ENCODE assay signal across 16 mouse cellular contexts in genomic region chr14:15011408-15011807, GRCm38 (mm10).
"Had no signal": no experiment of that assay in that cellular context is flagged by ENCODE, and none has a peak within 500 bp of the region (broad histone marks: within the 10 kb centered on the region; RNA-seq: fewer than 3 reads in every experiment).

No protein-coding gene starts in this region.

- H3K27ac ChIP-seq: kidney, postnatal 0 days; left cerebral cortex, adult 2 months; liver, embryonic 13.5 days; neural tube, embryonic 13.5 days; stomach, embryonic 15.5 days had no signal

- ATAC-seq: inflammation-experienced regulatory T-cells, adult 6 months; intestine, embryonic 16.5 days had no signal

- H3K4me1 ChIP-seq: liver, embryonic 13.5 days; neural tube, embryonic 13.5 days; stomach, embryonic 15.5 days had no signal

- DNase-seq: kidney, adult 18-20 months; kidney, postnatal 25 days; layer of hippocampus, postnatal 36 days; liver, embryonic 13.5 days; lung, adult 2 months; lung, postnatal 14 days; lung, postnatal 4 days; retina, postnatal 1 day; right cerebral cortex, postnatal 25 days; spleen, adult 18-20 months had no signal

- H3K4me3 ChIP-seq: left cerebral cortex, adult 2 months; liver, embryonic 13.5 days; neural tube, embryonic 13.5 days; stomach, embryonic 15.5 days had no signal

- H3K4me2 ChIP-seq: liver, embryonic 13.5 days; neural tube, embryonic 13.5 days; stomach, embryonic 15.5 days had no signal

- H3K9me3 ChIP-seq: liver, embryonic 13.5 days; neural tube, embryonic 13.5 days; stomach, embryonic 15.5 days had no signal

- H3K9ac ChIP-seq: liver, embryonic 13.5 days; neural tube, embryonic 13.5 days; stomach, embryonic 15.5 days had no signal

- H3K27me3 ChIP-seq: liver, embryonic 13.5 days; neural tube, embryonic 13.5 days; stomach, embryonic 15.5 days had no signal

- H3K36me3 ChIP-seq: liver, embryonic 13.5 days; neural tube, embryonic 13.5 days; stomach, embryonic 15.5 days had no signal
